Mouse (Mus musculus) kidney, postnatal 0 days (tissue): Measurements from ENCODE around the gene Set. TPM values are rescaled to one million over a fixed set of nuclear protein-coding genes. Genes with fewer than 3 reads are reported as not detected.

Source experiments
- ATAC-seq: fragments of 200-750 bp; cut with Nextera tagmentation; replicated peaks from 2 replicates; pipeline ENCODE4 v1.8.0; 2017; ENCODE audit warnings: low read depth, moderate number of reproducible peaks, moderate TSS enrichment, moderate library complexity; ENCODE audit not compliant: low FRiP score
- DNase-seq: peaks from one replicate; pipeline ENCODE4 v3.0.0-alpha.2; 2016; ENCODE audit warnings: low spot score
- H3K27ac ChIP-seq: fragments of 300-500 bp; sonication (generic); 2 replicates; pipeline ENCODE4 v1.5.1; 2014; ENCODE audit warnings: mild to moderate bottlenecking
- H3K27me3 ChIP-seq: fragments of 300-500 bp; sonication (generic); 2 replicates; pipeline ENCODE4 v1.6.1; 2014; ENCODE audit warnings: low read length, mixed read lengths; ENCODE audit not compliant: insufficient read depth
- H3K36me3 ChIP-seq: fragments of 300-500 bp; sonication (generic); 2 replicates; pipeline ENCODE4 v1.6.1; 2014; ENCODE audit warnings: low read length, mixed read lengths; ENCODE audit not compliant: insufficient read depth
- H3K4me1 ChIP-seq: fragments of 300-500 bp; sonication (generic); replicated peaks from 2 replicates; pipeline ENCODE4 v1.6.1; 2014; ENCODE audit warnings: antibody characterized with exemption, low read length, mixed read lengths; ENCODE audit not compliant: insufficient read depth
- H3K4me2 ChIP-seq: fragments of 300-500 bp; sonication (generic); 2 replicates; pipeline ENCODE4 v1.6.1; 2014; ENCODE audit warnings: mild to moderate bottlenecking, low read length, moderate library complexity, mixed read lengths
- H3K4me3 ChIP-seq: fragments of 300-500 bp; sonication (generic); replicated peaks from 2 replicates; pipeline ENCODE4 v1.5.1; 2014; ENCODE audit warnings: low read depth, low read length
- H3K9ac ChIP-seq: fragments of 300-500 bp; sonication (generic); 2 replicates; pipeline ENCODE4 v1.6.1; 2014; ENCODE audit warnings: low read depth, low read length
- H3K9me3 ChIP-seq: fragments of 300-500 bp; sonication (generic); replicated peaks from 2 replicates; pipeline ENCODE4 v1.6.1; 2016; ENCODE audit warnings: low read length, inconsistent platforms, mixed read lengths
- CTCF ChIP-seq: IDR thresholded peaks from 2 replicates; pipeline ENCODE4 v1.5.1; 2016; ENCODE audit warnings: antibody characterized with exemption, low read depth, mild to moderate bottlenecking, moderate library complexity
- WGBS: fragments of 180-500 bp; shearing (Covaris S2); extraction: QIAGEN DNeasy Blood & Tissue Kit; methylation state at CpG from one replicate; pipeline ENCODE4 v1.1.7; 2014; 5-methylcytosine and 5-hydroxymethylcytosine counted together
- polyA plus RNA-seq: library from polyadenylated mRNA; unstranded; fragments of >200 nt; fragmentation: Nextera tagmentation; extraction: Ambion mirVana; gene quantifications from 2 replicates; pipeline ENCODE4 v1.2.1, GENCODE M21; 2015

Gene Set
- polyA plus RNA-seq, 1 experiment from 2014 or later, result 412 TPM

DNA sequence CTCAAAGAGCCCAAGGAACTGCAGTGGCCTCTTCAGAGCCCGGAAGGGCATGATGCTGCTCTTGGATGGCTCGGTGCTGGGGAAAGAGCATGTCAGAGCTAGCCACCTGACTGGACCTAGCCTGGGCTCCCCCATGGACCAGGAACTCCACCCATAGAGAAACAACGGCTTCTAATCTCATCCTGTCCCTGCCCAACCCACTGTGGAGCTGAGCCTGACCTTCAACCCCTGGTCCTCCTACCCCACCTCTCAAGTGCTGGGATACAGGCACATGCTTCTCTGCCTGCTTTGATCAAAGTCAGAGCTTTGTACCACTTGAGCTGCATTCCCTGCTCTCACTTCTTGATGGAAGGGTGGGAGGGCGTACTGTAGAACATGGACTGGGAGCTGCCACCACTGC is 51.1 kb downstream of the Set start:
- Histone ChIP-seq H3K27me3 (no peaks in the 10 kb centered on the region), H3K9ac (no peak overlapping the region), H3K4me3 (no peak overlapping the region), H3K4me1 (no peaks in the 10 kb centered on the region), H3K36me3 (peaks cover 58% of the 10 kb centered on the region), H3K27ac (no peak overlapping the region), H3K4me2 (no peak overlapping the region), H3K9me3 (no peaks in the 10 kb centered on the region)
- whole genome bisulfite sequencing, result 84% methylated on average over 4 of the region's 4 CpGs
- DNase-seq (no peak), ATAC-seq (no peak)
- TF ChIP-seq CTCF, result no peak

DNA sequence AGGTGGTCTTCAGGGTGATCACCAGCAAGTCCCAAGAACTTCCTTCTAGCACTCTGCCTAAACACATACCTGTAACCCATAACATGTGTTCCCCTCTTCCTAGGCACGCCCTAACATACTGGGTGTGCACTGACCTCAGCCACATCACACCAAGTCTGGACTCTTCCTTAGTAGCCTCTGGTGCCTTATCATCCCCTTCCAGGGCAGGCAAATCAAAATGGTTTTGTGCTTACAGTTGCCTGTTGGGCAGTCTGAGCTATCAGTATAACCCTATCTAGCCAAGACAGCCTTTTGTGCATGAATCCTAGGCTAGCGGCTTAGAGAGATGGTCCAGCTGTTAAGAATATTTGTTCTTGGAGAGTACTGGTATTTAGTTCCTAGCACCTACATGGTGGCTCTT is 54.3 kb downstream of the Set start:
- ATAC-seq, result no peak
- H3K27me3 ChIP-seq, result no peaks in the 10 kb centered on the region
- 99% methylated on average over 2 of the region's 2 CpGs for WGBS
- H3K9ac ChIP-seq, result no peak overlapping the region
- no peak for TF ChIP-seq CTCF
- no peak overlapping the region for H3K27ac ChIP-seq
- DNase-seq, result no peak
- no peaks in the 10 kb centered on the region for H3K9me3 ChIP-seq
- peaks cover 56% of the 10 kb centered on the region for H3K36me3 ChIP-seq
- H3K4me1 ChIP-seq, result no peaks in the 10 kb centered on the region
- no peak overlapping the region for H3K4me2 ChIP-seq
- H3K4me3 ChIP-seq, result no peak overlapping the region

GRCm38 (mm10) chr2:30112564-30112963 is 55.4 kb downstream of the Set start:
- H3K4me2 ChIP-seq, result no peak overlapping the region
- WGBS, result 90% methylated on average over 5 of the region's 5 CpGs
- no peak overlapping the region for H3K4me3 ChIP-seq
- no peak overlapping the region for H3K9ac ChIP-seq
- no peak for TF ChIP-seq CTCF
- H3K27ac ChIP-seq, result no peak overlapping the region
- DNase-seq (no peak), ATAC-seq (no peak)
- H3K36me3 ChIP-seq, result peaks cover 50% of the 10 kb centered on the region
- H3K9me3 ChIP-seq, result no peaks in the 10 kb centered on the region
- H3K27me3 ChIP-seq, result no peaks in the 10 kb centered on the region
- H3K4me1 ChIP-seq, result no peaks in the 10 kb centered on the region

DNA sequence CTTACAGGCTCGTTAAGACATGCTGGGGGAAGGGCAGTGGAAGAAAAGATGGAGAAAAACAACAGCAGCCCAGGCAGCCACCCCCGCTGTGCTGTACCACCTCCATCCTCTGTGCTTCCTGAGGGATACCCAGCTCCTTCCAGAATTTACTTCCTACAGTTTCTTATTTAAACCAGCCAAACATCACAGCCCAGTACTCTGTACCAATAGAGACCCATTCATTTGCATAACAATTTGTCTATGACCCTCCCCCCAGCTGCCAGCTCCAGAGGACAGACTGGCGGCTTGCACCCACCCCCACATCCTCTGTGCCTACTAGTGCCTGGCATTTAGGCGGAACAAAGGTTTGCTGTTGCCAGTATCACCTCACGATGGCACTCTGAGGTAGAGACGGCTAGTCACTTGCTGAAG is 62.5 kb downstream of the Set start:
- H3K9me3 ChIP-seq, result no peaks in the 10 kb centered on the region
- no peaks in the 10 kb centered on the region for H3K27me3 ChIP-seq
- 30% methylated on average over 6 of the region's 6 CpGs for WGBS
- no peak overlapping the region for H3K4me2 ChIP-seq
- H3K9ac ChIP-seq, result no peak overlapping the region
- H3K4me3 ChIP-seq, result no peak overlapping the region
- peaks cover 10% of the 10 kb centered on the region; the same call in 1 of the 2 replicates for H3K4me1 ChIP-seq
- 0 out of 2 replicates have a peak, but pooled peaks cover 6% of the 10 kb centered on the region for H3K36me3 ChIP-seq
- TF ChIP-seq CTCF, result no peak; the same call in 1 of the 2 replicates
- ATAC-seq (no peak), DNase-seq (peak; percentile 11)
- no peak overlapping the region for H3K27ac ChIP-seq

- DNase-seq, result no peak
- TF ChIP-seq CTCF, result no peak
- H3K4me2 ChIP-seq, result no peak overlapping the region
- H3K9me3 ChIP-seq, result no peaks in the 10 kb centered on the region
- H3K36me3 ChIP-seq, result 0 out of 2 replicates have a peak, but pooled peaks cover 6% of the 10 kb centered on the region
- whole genome bisulfite sequencing, result 84% methylated on average over 4 of the region's 4 CpGs
- H3K4me3 ChIP-seq, result no peak overlapping the region
- no peaks in the 10 kb centered on the region for H3K27me3 ChIP-seq
- no peak overlapping the region for H3K27ac ChIP-seq
- H3K9ac ChIP-seq, result no peak overlapping the region
- no peak for ATAC-seq
- peaks cover 15% of the 10 kb centered on the region; the same call in 1 of the 2 replicates for H3K4me1 ChIP-seq
Measured at GRCm38 (mm10) chr2:30120269-30120668, 63.1 kb downstream of the Set start.

Other genes with a start within 250 kb of the Set start
- 26.1 and 29.0 TPM in 2 replicates for gene Urm1, start 237.3 kb upstream of the Set start, polyA plus RNA-seq
- gene Cercam, start 188.2 kb upstream of the Set start, polyA plus RNA-seq, result 10.2 and 10.3 TPM in 2 replicates
- 33.1 and 36.9 TPM in 2 replicates for gene Odf2, start 168.2 kb upstream of the Set start, polyA plus RNA-seq
- gene Gle1, start 122.0 kb upstream of the Set start, polyA plus RNA-seq, result 31.2 and 37.5 TPM in 2 replicates
- gene Sptan1, start 91.8 kb upstream of the Set start, polyA plus RNA-seq, result 92.4 and 94.3 TPM in 2 replicates
- gene Wdr34, start 8.5 kb upstream of the Set start, polyA plus RNA-seq, result 26.2 and 29.1 TPM in 2 replicates
- 5.7 and 6.4 TPM in 2 replicates for gene Pkn3, start 20.3 kb downstream of the Set start, polyA plus RNA-seq
- gene Zdhhc12, start 36.3 kb downstream of the Set start, polyA plus RNA-seq, result 31.8 and 37.0 TPM in 2 replicates
- gene Zer1, start 67.2 kb downstream of the Set start, polyA plus RNA-seq, result 4.4 and 4.9 TPM in 2 replicates
- gene Tbc1d13, start 76.4 kb downstream of the Set start, polyA plus RNA-seq, result 6.4 and 6.6 TPM in 2 replicates
- 53.5 and 58.2 TPM in 2 replicates for gene Endog, start 114.1 kb downstream of the Set start, polyA plus RNA-seq
- 41.8 and 44.7 TPM in 2 replicates for gene Spout1, start 121.1 kb downstream of the Set start, polyA plus RNA-seq
- 22.7 and 22.9 TPM in 2 replicates for gene Kyat1, start 148.5 kb downstream of the Set start, polyA plus RNA-seq
- 50.2 and 51.3 TPM in 2 replicates for gene Lrrc8a, start 180.3 kb downstream of the Set start, polyA plus RNA-seq
- 0.20 and 0.29 TPM in 2 replicates for gene Gm28035, start 183.2 kb downstream of the Set start, polyA plus RNA-seq
- gene Phyhd1, start 208.8 kb downstream of the Set start, polyA plus RNA-seq, result 18.9 and 19.2 TPM in 2 replicates
- gene Gm28038, start 223.7 kb downstream of the Set start, polyA plus RNA-seq, result not detected in 2 replicates
- 33.8 and 36.3 TPM in 2 replicates for gene Dolk, start 229.0 kb downstream of the Set start, polyA plus RNA-seq
- 17.3 and 17.5 TPM in 2 replicates for gene Nup188, start 229.0 kb downstream of the Set start, polyA plus RNA-seq